Mouse (Mus musculus) intestine, embryonic 14.5 days (tissue): ENCODE data around the gene Cracr2a. TPM values are rescaled to one million over a fixed set of nuclear protein-coding genes. Genes with fewer than 3 reads are reported as not detected.
A peak's percentile ranks its signal among the peaks of the same experiment; 100 is the strongest.

ENCODE experiments used
- ATAC-seq: fragments of 200-750 bp; cut with Nextera tagmentation; replicated peaks from 2 replicates; pipeline ENCODE4 v1.8.0; 2017; ENCODE audit warnings: low read depth, moderate number of reproducible peaks, moderate TSS enrichment, moderate library complexity; ENCODE audit not compliant: low FRiP score, low TSS enrichment
- DNase-seq: peaks from one replicate; pipeline ENCODE4 v3.0.0-alpha.2; 2018; ENCODE audit warnings: low spot score
- H3K27ac ChIP-seq: fragments of 300-500 bp; sonication (generic); 2 replicates; pipeline ENCODE4 v1.5.1; 2014; ENCODE audit warnings: low read depth, mild to moderate bottlenecking, control low read depth
- H3K27me3 ChIP-seq: fragments of 300-500 bp; sonication (generic); replicated peaks from 2 replicates; pipeline ENCODE4 v1.6.1; 2014; ENCODE audit warnings: low read length, control low read depth; ENCODE audit not compliant: control insufficient read depth, insufficient read depth
- H3K36me3 ChIP-seq: fragments of 300-500 bp; sonication (generic); 2 replicates; pipeline ENCODE4 v1.6.1; 2014; ENCODE audit warnings: low read length, control low read depth; ENCODE audit not compliant: control insufficient read depth, insufficient read depth
- H3K4me1 ChIP-seq: fragments of 300-500 bp; sonication (generic); replicated peaks from 2 replicates; pipeline ENCODE4 v1.6.1; 2014; ENCODE audit warnings: low read length, control low read depth, mixed read lengths; ENCODE audit not compliant: control insufficient read depth, insufficient read depth
- H3K4me2 ChIP-seq: fragments of 300-500 bp; sonication (generic); 2 replicates; pipeline ENCODE4 v1.6.1; 2014; ENCODE audit warnings: low read length
- H3K4me3 ChIP-seq: fragments of 300-500 bp; sonication (generic); 2 replicates; pipeline ENCODE4 v1.5.1; 2014; ENCODE audit warnings: low read depth, low read length, control low read depth, mixed read lengths
- H3K9ac ChIP-seq: fragments of 300-500 bp; sonication (generic); 2 replicates; pipeline ENCODE4 v1.6.1; 2014; ENCODE audit warnings: mild to moderate bottlenecking, low read length
- H3K9me3 ChIP-seq: fragments of 300-500 bp; sonication (generic); 2 replicates; pipeline ENCODE4 v1.6.1; 2016; ENCODE audit warnings: low read length, control low read depth; ENCODE audit not compliant: control insufficient read depth
- WGBS: fragments of 180-500 bp; shearing (Covaris S2); extraction: QIAGEN DNeasy Blood & Tissue Kit; methylation state at CpG from one replicate; pipeline ENCODE4 v1.1.7; 2014; 5-methylcytosine and 5-hydroxymethylcytosine counted together
- polyA plus RNA-seq: library from polyadenylated mRNA; unstranded; fragments of >200 nt; fragmentation: Nextera tagmentation; extraction: Ambion mirVana; gene quantifications from 2 replicates; pipeline ENCODE4 v1.2.1, GENCODE M21; 2014

Cracr2a gene
- polyA plus RNA-seq, 1 experiment from 2014 or later = 2.1 TPM

DNA sequence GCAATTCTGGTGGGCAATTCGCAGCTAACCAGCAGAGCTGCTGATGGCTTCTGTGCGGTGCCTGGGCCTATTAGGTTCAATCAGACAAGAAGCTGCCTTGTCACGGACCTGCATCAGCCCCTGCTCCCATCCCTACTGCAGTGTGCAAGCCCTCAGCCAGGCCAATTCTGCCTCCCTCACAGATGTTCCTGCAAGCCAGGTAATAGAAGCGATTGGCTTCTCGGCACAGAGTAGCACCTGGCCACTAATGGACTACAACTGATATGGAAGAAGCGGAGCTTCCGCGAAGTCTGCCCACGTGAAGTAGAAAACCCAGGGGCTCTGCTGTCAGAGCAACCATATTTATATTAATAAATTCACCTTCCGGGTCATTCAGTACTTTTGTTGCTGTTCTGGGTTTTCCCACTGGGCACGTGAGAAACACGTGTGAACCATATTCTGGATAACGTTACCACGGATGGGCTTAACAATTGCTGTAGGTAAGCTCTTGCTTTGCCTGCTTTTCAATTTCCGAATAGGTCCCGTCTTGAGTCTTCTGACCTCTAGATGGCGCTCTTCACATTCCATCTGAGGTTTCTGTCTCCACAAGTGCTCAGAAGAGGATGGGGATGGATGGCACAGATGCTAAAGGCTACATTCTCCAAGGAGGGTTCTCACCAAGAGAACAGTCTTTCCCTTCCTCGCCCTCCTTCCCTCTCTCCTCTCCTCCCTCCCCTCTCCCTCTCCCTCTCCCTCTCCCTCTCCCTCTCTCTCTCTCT is 19.3 kb upstream of the Cracr2a start:
- ATAC-seq = no peak
- no peaks in the 10 kb centered on the region for H3K9me3 ChIP-seq
- peaks cover 5% of the 10 kb centered on the region for H3K4me1 ChIP-seq
- no peak overlapping the region for H3K27ac ChIP-seq
- H3K9ac ChIP-seq = no peak overlapping the region
- no peak overlapping the region for H3K4me2 ChIP-seq
- 35% methylated on average over 18 of the region's 18 CpGs for WGBS
- H3K4me3 ChIP-seq = no peak overlapping the region
- no peaks in the 10 kb centered on the region for H3K27me3 ChIP-seq
- no peaks in the 10 kb centered on the region for H3K36me3 ChIP-seq
- DNase-seq = peak; percentile 68

DNA sequence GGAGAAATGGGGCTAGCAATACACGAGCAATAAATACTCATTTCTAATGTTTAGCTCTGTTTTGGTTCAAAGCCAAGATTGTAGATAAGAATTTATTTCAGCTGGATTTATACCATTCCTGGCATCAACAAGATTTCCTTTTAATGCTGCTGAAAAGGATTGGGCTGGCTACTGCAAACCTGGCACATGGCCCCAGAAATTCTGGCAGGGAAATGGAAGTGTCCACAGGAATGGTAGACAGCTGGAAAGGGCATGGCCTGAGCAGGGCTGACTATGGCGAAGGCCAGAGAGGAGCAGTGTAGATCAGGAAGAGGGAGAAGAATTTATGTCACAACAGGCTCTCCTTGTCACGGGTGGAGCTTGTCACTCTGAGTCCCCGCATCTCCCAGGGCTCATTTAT is 14.5 kb upstream of the Cracr2a start:
- no peak overlapping the region for H3K4me3 ChIP-seq
- H3K4me2 ChIP-seq = no peak overlapping the region
- H3K27me3 ChIP-seq = no peaks in the 10 kb centered on the region
- no peaks in the 10 kb centered on the region for H3K9me3 ChIP-seq
- no peak for ATAC-seq
- H3K36me3 ChIP-seq = no peaks in the 10 kb centered on the region
- DNase-seq = no peak
- H3K9ac ChIP-seq = no peak overlapping the region
- H3K4me1 ChIP-seq = peaks cover 24% of the 10 kb centered on the region
- H3K27ac ChIP-seq = no peak overlapping the region
- WGBS = 33% methylated on average over 4 of the region's 4 CpGs

DNA sequence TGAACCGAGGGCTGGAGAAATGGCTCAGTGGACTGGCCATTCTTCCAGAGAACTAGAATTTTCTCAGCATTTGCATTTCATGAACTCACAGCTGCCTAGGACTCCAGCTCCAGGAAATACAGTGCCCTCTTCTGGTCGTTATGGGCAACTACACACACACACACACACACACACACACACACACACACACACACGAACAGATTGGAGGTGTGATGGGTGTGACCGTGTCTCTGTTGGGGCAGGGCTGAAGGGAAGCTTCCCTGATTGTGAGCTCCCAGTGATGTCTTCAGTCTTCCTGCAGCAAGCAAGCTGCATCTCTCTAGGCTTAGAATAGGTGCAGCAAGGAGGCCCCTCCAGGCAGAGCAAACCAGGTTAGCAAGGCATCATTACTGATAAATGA is 8.2 kb upstream of the Cracr2a start:
- Histone ChIP-seq H3K4me1 (peaks cover 11% of the 10 kb centered on the region; the same call in 1 of the 2 replicates), H3K4me2 (no peak overlapping the region), H3K9me3 (peaks cover 4% of the 10 kb centered on the region; the same call in 1 of the 2 replicates), H3K9ac (no peak overlapping the region), H3K36me3 (no peaks in the 10 kb centered on the region), H3K4me3 (no peak overlapping the region), H3K27ac (no peak overlapping the region), H3K27me3 (no peaks in the 10 kb centered on the region)
- 83% methylated on average over 4 of the region's 4 CpGs for WGBS
- no peak for DNase-seq
- no peak for ATAC-seq

DNA sequence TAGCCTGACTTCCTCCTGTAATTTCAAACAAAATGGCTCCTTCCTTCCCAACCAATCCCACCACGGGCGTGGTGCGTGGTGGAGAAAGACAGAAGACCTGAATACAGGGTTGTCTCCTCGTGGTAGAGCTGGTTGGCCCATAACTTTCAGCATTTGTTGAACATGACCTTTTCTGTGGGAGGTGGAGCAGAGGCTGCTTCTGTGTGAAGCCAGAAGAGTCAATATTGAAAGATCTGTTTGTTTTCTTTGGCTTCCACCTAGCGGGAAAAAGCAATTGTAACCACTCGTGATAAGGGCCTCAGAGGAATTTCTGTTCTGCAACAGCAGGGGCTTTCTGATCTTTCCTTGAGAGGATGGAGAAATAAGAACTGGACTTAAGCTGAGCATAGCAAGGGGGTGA is 5.6 kb upstream of the Cracr2a start:
- 60% methylated on average over 6 of the region's 6 CpGs for WGBS
- Histone ChIP-seq H3K27me3 (no peaks in the 10 kb centered on the region), H3K4me3 (no peak overlapping the region), H3K9me3 (peaks cover 4% of the 10 kb centered on the region; the same call in 1 of the 2 replicates), H3K9ac (no peak overlapping the region), H3K4me2 (no peak overlapping the region), H3K4me1 (peaks cover under 1% of the 10 kb centered on the region; the same call in 1 of the 2 replicates), H3K27ac (no peak overlapping the region), H3K36me3 (no peaks in the 10 kb centered on the region)
- DNase-seq = no peak
- ATAC-seq = no peak

DNA sequence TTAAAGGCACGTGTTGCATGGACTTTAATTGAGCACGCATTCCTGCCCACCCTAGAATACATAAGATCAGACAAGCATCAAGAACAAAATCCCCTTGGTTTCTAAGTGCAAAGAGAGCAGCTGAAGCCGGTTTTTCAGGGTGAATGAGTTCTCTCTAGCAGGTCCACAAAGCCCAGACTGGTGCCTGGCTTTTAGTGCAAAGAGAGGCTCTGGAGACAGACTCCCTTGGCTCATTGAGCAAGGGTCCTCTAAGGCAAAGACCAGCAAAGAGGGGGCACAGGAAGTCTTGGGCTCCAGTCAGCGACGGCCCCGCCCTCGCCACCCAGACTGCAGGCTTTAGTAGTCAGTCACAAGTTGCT is 287 bp upstream of the Cracr2a start:
- peak overlapping the region; percentile 45 for H3K9ac ChIP-seq
- peak overlapping the region; percentile 61 for H3K4me2 ChIP-seq
- ATAC-seq = no peak
- H3K27me3 ChIP-seq = no peaks in the 10 kb centered on the region
- 4% methylated on average over 7 of the region's 7 CpGs for WGBS
- H3K4me1 ChIP-seq = peaks cover 5% of the 10 kb centered on the region; the same call in 1 of the 2 replicates
- H3K9me3 ChIP-seq = no peaks in the 10 kb centered on the region
- H3K4me3 ChIP-seq = peak overlapping the region; percentile 38
- H3K27ac ChIP-seq = no peak overlapping the region
- H3K36me3 ChIP-seq = no peaks in the 10 kb centered on the region
- no peak for DNase-seq

DNA sequence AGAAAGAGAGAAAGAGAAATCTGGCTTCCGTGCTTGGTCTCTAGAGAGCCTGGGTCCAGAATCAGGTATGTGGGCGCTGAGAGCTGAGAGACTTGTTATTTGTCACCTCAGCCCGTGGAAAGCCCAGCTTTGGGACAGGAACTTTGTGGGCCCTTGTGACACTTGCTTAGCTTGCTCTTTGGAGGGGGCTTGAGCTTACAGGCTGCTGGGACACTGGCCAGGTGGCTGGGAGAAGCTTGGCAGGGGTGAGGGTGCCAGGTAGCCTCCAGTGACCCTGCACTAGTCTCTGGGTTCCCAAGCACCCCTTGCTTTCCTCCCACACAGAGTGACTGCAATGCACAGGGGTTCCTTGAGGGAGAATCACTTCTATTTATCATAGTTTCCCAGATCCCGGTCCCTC is 2.4 kb downstream of the Cracr2a start:
- no peak for DNase-seq
- no peaks in the 10 kb centered on the region for H3K9me3 ChIP-seq
- WGBS = 71% methylated on average over 4 of the region's 4 CpGs

DNA sequence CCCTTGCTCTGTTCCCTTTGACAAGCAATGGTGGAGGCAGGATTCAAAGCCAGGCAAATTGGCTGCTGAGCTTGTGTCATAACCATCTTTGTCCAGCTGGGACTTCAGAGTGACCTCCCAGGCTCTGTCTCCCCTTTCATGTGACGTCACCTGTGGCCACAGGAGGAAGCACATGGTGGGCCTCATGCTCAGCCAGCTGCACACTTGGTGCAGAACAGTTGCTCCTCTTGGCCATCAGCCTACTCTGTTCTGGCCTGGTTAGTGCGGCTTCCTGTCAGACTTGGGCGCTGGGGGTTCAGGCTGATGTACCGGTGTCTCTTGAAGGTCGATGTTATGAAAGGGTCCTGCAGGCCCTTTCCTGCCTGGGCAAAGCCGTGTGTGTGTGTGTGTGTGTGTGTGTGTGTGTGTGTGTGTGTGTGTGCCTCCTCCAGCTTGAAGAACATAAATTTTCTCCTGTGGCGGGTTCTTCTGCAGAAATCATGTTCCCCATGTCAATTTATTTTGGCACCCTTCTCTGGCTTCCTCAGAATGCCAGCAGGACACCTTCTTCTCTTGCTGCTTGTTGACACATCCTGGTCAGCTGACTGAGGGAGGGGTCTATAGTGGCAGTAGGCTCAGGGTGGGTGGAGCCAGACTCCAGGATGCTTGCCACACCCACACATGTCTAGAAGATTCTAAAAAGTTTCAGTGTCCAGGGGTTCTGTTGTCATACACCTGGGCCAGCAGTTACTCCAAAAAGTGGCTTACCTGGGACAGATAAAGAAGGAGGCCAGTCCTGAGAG is 5.0 kb downstream of the Cracr2a start:
- Histone ChIP-seq H3K9me3 (no peaks in the 10 kb centered on the region), H3K27me3 (no peaks in the 10 kb centered on the region), H3K4me1 (peaks cover 8% of the 10 kb centered on the region; the same call in 1 of the 2 replicates), H3K4me3 (no peak overlapping the region), H3K4me2 (no peak overlapping the region), H3K36me3 (no peaks in the 10 kb centered on the region), H3K27ac (no peak overlapping the region), H3K9ac (no peak overlapping the region)
- DNase-seq (no peak), ATAC-seq (no peak)
- 73% methylated on average over 7 of the region's 7 CpGs for WGBS

More for the DNA sequence above, 2.4 kb downstream of the Cracr2a start:
- H3K27me3 ChIP-seq = no peaks in the 10 kb centered on the region
- no peak overlapping the region for H3K4me2 ChIP-seq
- H3K27ac ChIP-seq = no peak overlapping the region
- peaks cover 5% of the 10 kb centered on the region; the same call in 1 of the 2 replicates for H3K4me1 ChIP-seq
- no peak for ATAC-seq
- no peak overlapping the region for H3K4me3 ChIP-seq
- no peak overlapping the region for H3K9ac ChIP-seq
- no peaks in the 10 kb centered on the region for H3K36me3 ChIP-seq

DNA sequence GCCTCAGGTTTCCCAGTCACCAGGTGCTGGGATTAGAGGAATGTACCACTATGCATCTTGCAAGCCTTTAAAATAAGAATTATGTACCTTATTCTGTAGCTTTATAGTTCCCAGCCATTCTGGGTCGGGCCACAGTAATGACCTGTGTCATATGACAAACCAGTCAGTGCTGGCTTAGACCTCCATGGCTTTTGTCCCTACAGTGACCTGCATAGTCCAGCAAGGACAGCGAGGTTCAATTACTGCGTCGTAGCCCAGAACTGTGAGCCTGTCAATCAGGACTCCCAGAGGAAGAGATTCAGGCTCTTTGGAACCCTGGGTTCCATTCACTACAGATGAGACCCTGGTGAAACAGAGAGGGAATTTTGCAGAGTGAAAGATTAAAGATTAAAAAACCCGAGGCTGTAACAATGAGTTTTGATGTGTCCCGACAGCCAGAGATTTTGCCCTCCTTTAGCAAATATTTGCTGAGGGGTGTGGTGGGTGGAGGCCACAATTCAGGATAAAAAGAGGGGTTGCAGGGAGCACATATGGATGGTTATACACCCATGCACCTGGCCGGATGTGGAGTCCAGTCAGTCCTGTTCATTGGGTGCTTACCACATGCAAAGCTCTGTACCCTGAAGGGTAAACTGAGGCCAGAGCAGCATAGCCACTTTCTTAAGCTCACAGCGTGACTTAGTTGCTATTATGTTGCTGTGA is 10.9 kb downstream of the Cracr2a start:
- H3K4me3 ChIP-seq = no peak overlapping the region
- no peak overlapping the region for H3K27ac ChIP-seq
- H3K9me3 ChIP-seq = no peaks in the 10 kb centered on the region
- no peak overlapping the region for H3K9ac ChIP-seq
- peaks cover 13% of the 10 kb centered on the region for H3K4me1 ChIP-seq
- H3K36me3 ChIP-seq = no peaks in the 10 kb centered on the region
- 59% methylated on average over 8 of the region's 8 CpGs for WGBS
- DNase-seq (no peak), ATAC-seq (peak; percentile 74)
- no peaks in the 10 kb centered on the region for H3K27me3 ChIP-seq
- H3K4me2 ChIP-seq = no peak overlapping the region
